Mouse (Mus musculus): ENCODE results near the gene Isyna1. TPM values are rescaled to one million over a fixed set of nuclear protein-coding genes. Genes with fewer than 3 reads are reported as not detected.

Gene Isyna1
- polyA plus RNA-seq, 1 experiment from 2014 or later: 87.1 TPM

GRCm38 (mm10) chr8:70598722-70599121, 4.5 kb downstream of the Isyna1 start:
- WGBS: 15% methylated on average over 10 of the region's 10 CpGs
- Histone ChIP-seq H3K4me2 (peak overlapping the region; percentile 90), H3K36me3 (ENCODE audit: poor library complexity, severe bottlenecking) (peaks cover 32% of the 10 kb centered on the region), H3K27ac (peak overlapping the region; percentile 5; the same call in 1 of the 2 replicates), H3K4me3 (peak overlapping the region; percentile 49), H3K27me3 (peaks cover 16% of the 10 kb centered on the region; the same call in 1 of the 2 replicates), H3K9me3 (replicated peaks) (no peaks in the 10 kb centered on the region), H3K9ac (peak overlapping the region; percentile 79), H3K4me1 (peaks cover 81% of the 10 kb centered on the region)
- 0 out of 2 replicates have a peak, but pooled peaks have one; percentile 0 for ATAC-seq

DNA sequence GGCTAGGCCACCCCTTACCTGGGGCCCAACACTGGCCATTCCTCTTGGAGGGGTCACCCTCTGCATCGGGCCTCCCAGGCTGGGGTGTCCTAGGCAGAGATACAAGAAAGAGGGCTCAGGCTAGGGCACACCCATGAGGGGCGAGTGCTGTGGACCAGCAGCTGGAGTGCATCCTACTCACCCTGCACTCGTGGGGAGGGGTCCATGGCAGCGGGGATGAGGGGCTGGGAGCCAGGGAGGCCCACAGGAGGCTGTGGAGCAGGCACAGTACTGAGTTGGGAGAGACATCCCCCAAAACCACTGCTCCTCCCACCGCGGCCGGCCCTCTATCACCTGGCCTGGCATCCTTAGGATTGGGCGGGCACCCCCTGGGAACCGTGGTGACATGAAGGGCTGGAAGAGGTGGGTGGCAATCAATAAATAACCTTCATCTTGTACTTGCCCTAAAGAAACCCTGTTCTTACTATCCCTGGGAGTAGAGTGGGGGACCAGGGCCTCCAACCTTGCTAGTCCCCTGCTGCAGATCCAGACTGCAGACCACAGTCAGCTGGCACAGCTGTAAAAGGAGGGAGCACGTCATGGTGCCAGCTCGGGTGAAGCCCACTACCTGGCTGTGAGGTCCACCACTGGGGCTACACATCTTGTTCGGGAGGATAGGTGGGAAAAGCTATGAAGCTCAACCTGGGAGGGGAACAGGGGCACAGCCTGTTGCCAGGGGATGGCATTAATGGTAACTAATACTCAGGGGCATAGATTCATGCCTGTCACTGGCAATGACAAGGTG, 5.5 kb downstream of the Isyna1 start:
- Histone ChIP-seq H3K4me3 (no peak overlapping the region), H3K9me3 (replicated peaks) (no peaks in the 10 kb centered on the region), H3K27ac (peak overlapping the region; percentile 93), H3K27me3 (peaks cover 16% of the 10 kb centered on the region; the same call in 1 of the 2 replicates), H3K9ac (no peak overlapping the region), H3K4me2 (0 out of 2 replicates have a peak overlapping the region, but pooled peaks have one; percentile 54), H3K4me1 (peaks cover 83% of the 10 kb centered on the region), H3K36me3 (ENCODE audit: poor library complexity, severe bottlenecking) (peaks cover 32% of the 10 kb centered on the region)
- 83% methylated on average over 12 of the region's 12 CpGs for WGBS
- no peak for ATAC-seq

- 20% methylated on average over 10 of the region's 10 CpGs for WGBS
- peak overlapping the region; percentile 93 for H3K27ac ChIP-seq
- H3K4me1 ChIP-seq: peaks cover 82% of the 10 kb centered on the region
- H3K4me2 ChIP-seq: peak overlapping the region; percentile 54
- peaks cover 32% of the 10 kb centered on the region for H3K36me3 ChIP-seq (ENCODE audit: poor library complexity, severe bottlenecking)
- H3K9ac ChIP-seq: peak overlapping the region; percentile 47; the same call in 1 of the 2 replicates
- peak; percentile 9 for ATAC-seq
- H3K4me3 ChIP-seq: peak overlapping the region; percentile 21
- H3K27me3 ChIP-seq: peaks cover 14% of the 10 kb centered on the region; the same call in 1 of the 2 replicates
- H3K9me3 ChIP-seq (replicated peaks): no peaks in the 10 kb centered on the region
These were observed 6.5 kb downstream of the Isyna1 start for GRCm38 (mm10) chr8:70600473-70601270.

- H3K27ac ChIP-seq: peak overlapping the region; percentile 93
- peaks cover 8% of the 10 kb centered on the region; the same call in 1 of the 2 replicates for H3K27me3 ChIP-seq
- peak; percentile 74 for ATAC-seq
- WGBS: under 1% methylated on average over 23 of the region's 26 CpGs
- peaks cover 83% of the 10 kb centered on the region for H3K4me1 ChIP-seq
- H3K36me3 ChIP-seq (ENCODE audit: poor library complexity, severe bottlenecking): peaks cover 26% of the 10 kb centered on the region
- peak overlapping the region; percentile 54 for H3K4me2 ChIP-seq
- peak overlapping the region; percentile 21 for H3K4me3 ChIP-seq
- H3K9ac ChIP-seq: peak overlapping the region; percentile 47; the same call in 1 of the 2 replicates
- no peaks in the 10 kb centered on the region for H3K9me3 ChIP-seq (replicated peaks)
These were observed 7.1 kb downstream of the Isyna1 start for GRCm38 (mm10) chr8:70601271-70601649.

- Histone ChIP-seq H3K9ac (no peak overlapping the region), H3K27me3 (0 out of 2 replicates have a peak, but pooled peaks cover under 1% of the 10 kb centered on the region), H3K4me2 (no peak overlapping the region), H3K9me3 (replicated peaks) (no peaks in the 10 kb centered on the region), H3K36me3 (ENCODE audit: poor library complexity, severe bottlenecking) (peaks cover 17% of the 10 kb centered on the region), H3K4me3 (no peak overlapping the region), H3K27ac (no peak overlapping the region; the same call in none of the 2 replicates), H3K4me1 (peaks cover 81% of the 10 kb centered on the region)
- WGBS: 92% methylated on average over 13 of the region's 13 CpGs
- no peak for ATAC-seq
These were observed 8.1 kb downstream of the Isyna1 start for GRCm38 (mm10) chr8:70602139-70602811.

DNA sequence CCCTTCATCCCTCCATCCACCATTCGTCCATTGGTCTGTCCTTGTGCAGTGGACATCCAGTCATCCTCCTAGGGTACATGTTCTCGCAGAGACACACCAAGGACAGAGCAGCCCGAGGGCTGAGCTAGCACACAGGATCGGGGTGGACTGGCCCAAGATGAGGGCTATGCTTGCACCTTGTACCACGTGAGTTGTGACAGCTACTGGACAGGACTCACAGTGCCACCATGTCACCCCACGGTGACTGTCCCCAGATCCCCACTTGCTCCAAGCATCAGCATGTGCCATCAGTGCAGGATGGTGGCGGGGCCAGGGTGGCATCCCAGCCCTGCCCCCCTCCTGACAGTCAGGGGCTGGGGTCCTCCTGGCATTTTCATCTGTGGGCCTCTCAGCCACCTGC, 10.4 kb downstream of the Isyna1 start:
- ATAC-seq: no peak
- Histone ChIP-seq H3K36me3 (ENCODE audit: poor library complexity, severe bottlenecking) (peaks cover 17% of the 10 kb centered on the region), H3K9me3 (replicated peaks) (no peaks in the 10 kb centered on the region), H3K4me2 (no peak overlapping the region), H3K4me3 (no peak overlapping the region), H3K9ac (peak overlapping the region; percentile 8; the same call in 1 of the 2 replicates), H3K4me1 (peaks cover 76% of the 10 kb centered on the region), H3K27me3 (peaks cover 9% of the 10 kb centered on the region; the same call in 1 of the 2 replicates), H3K27ac (no peak overlapping the region; the same call in 1 of the 2 replicates)
- 91% methylated on average over 7 of the region's 7 CpGs for WGBS

GRCm38 (mm10) chr8:70605871-70606779, 12.0 kb downstream of the Isyna1 start:
- no peak overlapping the region for H3K9ac ChIP-seq
- H3K4me2 ChIP-seq: peak overlapping the region; percentile 88; the same call in 1 of the 2 replicates
- 89% methylated on average over 9 of the region's 9 CpGs for WGBS
- peak overlapping the region; percentile 84; the same call in 1 of the 2 replicates for H3K4me3 ChIP-seq
- no peak overlapping the region for H3K27ac ChIP-seq
- no peak for ATAC-seq
- no peaks in the 10 kb centered on the region for H3K9me3 ChIP-seq (replicated peaks)
- H3K27me3 ChIP-seq: peaks cover 9% of the 10 kb centered on the region; the same call in 1 of the 2 replicates
- H3K36me3 ChIP-seq (ENCODE audit: poor library complexity, severe bottlenecking): peaks cover 17% of the 10 kb centered on the region
- peaks cover 75% of the 10 kb centered on the region for H3K4me1 ChIP-seq

DNA sequence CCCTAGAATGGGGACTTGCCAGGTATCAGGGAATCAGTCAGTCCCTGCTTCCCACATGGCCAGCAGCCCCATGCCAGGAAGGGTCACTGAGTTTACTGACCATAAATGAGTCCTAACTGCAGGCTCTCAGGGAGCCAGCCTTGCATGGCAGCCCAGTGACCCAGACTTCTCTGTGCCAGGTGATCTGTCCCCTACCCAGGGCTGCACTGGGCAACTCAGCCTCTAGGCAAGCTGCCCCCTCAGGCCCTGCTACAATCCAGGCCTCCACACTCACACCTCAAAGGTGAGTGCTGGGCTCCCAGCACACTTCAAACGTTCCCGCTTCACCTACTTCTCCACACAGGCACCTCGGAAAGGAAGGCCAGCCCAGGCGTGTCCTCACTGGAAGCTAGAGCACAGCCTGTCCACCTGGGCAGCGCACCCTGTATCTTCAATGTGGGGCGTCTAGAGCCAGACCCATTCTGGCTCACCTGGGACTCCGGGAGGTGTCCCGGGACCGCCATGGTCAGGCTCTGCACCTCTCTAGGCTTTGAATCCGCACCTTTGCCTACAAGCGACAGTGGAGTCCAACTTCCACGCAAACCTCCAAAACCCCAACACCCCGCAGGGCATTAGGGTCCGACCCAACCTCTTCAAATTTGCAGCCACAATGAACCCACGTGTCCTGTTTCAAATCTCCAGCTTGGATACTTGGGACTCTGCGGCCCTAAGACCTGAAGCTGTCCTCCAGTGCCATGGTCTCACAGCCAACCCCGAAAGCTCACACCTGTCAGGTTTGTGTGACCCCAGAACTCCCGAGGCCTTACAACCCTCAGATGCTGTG, 12.8 kb downstream of the Isyna1 start:
- no peak overlapping the region for H3K27ac ChIP-seq
- peaks cover 73% of the 10 kb centered on the region for H3K4me1 ChIP-seq
- ATAC-seq: no peak

GRCm38 (mm10) chr8:70607603-70607897, 13.4 kb downstream of the Isyna1 start:
- Histone ChIP-seq H3K9ac (peak overlapping the region; percentile 94), H3K27me3 (peaks cover 9% of the 10 kb centered on the region; the same call in 1 of the 2 replicates), H3K4me1 (peaks cover 69% of the 10 kb centered on the region), H3K36me3 (ENCODE audit: poor library complexity, severe bottlenecking) (peaks cover 8% of the 10 kb centered on the region), H3K4me3 (peak overlapping the region; percentile 84), H3K9me3 (replicated peaks) (no peaks in the 10 kb centered on the region), H3K27ac (no peak overlapping the region), H3K4me2 (peak overlapping the region; percentile 88)
- WGBS: 29% methylated on average over 6 of the region's 6 CpGs
- no peak for ATAC-seq

More for the DNA sequence above, 12.8 kb downstream of the Isyna1 start:
- H3K4me3 ChIP-seq: peak overlapping the region; percentile 84
- peak overlapping the region; percentile 88 for H3K4me2 ChIP-seq
- 70% methylated on average over 18 of the region's 18 CpGs for WGBS
- H3K36me3 ChIP-seq (ENCODE audit: poor library complexity, severe bottlenecking): peaks cover 13% of the 10 kb centered on the region
- no peaks in the 10 kb centered on the region for H3K9me3 ChIP-seq (replicated peaks)
- peaks cover 9% of the 10 kb centered on the region; the same call in 1 of the 2 replicates for H3K27me3 ChIP-seq
- peak overlapping the region; percentile 94 for H3K9ac ChIP-seq
